Mouse (Mus musculus) mouse embryonic stem cell (cell line): ENCODE measurements around the gene Plekhg1.

Experiments used
- in situ Hi-C, 2 experiments: fragments of 300-500 bp; cut with MboI; formaldehyde crosslinking; loops; 1 replicate in 1 of 2; 3 replicates in 1 of 2; pipeline ENCODE4 v1.14.3; 2019 to 2020; ENCODE audit warnings: low sequenced_read_pairs in 2 of 2, low pct_unique_long_range_greater_than_20kb in 1 of 2, mixed read lengths in 1 of 2; ENCODE audit not compliant: unreplicated experiment in 1 of 2

The Plekhg1 gene

DNA sequence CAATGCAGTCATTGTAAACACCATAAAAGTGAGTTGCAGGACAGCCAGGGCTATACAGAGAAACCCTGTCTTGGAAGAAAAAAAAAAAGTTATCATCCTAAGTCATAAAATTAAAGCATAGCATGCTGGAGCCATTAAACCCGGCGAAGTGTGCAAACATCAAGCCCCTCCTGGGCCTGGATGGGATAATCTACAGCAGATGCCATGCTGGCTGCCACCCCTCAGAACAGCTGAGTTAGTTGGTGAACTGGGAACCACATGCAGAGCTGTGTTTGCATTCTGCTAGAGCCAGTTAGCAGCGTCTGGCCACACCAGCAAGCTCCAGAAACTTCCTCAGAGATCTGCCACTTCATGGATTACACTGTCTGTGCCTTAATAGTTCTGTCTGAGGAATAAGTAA is 3.1 kb upstream of the Plekhg1 start:
- in situ Hi-C loops = no loop called here

DNA sequence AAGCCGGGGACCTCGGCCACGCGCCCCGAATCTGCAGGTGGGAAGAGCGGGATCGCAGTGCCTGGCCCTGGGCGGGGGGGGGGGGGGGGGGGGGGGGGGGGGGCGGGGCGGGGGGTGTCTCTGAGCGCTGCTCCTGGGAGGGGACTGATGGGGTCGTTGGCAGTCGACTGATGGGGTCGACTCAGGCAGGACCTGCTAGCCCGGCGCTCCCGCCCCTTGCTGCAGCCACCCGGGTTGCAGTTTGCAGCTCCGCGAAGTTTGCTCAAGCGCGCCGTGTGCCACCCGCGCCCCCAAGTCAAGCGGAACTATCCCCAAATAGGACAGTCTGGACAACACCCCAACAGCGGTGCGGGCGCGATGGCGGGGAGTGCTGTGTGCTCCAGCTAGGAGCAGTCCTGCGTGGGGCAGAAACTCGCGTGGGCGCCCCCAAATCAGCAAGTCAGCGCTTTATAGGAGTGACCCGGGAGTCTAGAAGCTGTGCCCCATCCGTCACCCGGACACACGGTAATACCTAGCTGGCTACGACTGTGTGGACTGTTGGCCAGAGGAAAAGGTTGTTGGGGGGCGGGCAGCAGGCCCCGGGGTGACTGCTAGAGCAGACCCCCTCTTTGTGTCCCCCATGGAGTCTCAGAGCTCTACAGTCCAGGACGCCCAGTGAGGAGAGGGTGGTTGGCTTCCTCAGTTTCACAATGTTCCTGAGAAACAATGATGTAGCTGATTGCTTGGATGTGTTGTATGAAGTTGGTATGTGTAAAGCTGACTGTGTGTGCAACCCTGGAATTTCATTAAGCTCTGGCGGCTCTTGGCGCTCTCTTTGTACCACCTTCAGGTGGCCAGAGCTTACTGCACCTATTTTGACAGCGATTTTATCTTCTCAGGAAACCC is 582 bp downstream of the Plekhg1 start:
- in situ Hi-C loops = no loop called here

DNA sequence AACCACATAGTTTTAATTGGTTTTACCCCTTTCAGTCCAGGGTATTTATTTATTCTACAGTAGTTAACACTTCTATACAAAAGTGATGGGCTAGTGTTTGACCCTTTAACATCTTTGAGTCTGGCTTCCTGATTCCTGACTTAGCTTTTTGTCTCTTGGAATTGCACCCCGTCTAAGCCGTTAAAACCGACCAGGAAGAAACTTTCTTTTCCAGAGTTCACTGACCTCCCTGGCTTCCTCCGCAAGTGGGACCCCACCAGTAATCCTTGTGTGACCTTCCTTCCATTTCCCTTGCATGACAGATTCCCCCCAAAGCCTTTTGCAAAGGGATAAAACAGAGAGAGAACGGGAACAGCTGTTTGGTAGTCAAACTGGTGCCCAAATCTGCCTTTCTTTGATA is 1.6 kb downstream of the Plekhg1 start:
- in situ Hi-C loops = no loop called here

DNA sequence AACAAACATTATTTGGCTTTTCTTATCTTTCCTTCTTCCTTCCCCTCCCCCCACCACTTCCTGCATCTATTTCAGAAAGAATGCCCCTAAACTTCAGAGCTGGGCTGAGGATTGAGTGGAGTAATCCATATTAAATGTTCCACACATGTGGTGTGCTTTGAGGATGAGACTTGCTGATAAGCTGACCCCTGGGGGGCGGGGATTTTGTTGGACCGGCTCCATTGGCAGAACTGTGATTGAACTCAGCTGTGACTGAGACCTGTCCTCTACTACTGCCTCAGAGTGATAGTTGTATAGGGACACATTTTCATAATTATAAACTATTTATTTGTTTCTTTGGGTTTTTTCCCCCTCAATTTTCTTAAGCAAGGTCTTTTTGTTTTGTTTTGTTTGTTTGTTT is 2.9 kb downstream of the Plekhg1 start:
- in situ Hi-C loops = no loop called here

DNA sequence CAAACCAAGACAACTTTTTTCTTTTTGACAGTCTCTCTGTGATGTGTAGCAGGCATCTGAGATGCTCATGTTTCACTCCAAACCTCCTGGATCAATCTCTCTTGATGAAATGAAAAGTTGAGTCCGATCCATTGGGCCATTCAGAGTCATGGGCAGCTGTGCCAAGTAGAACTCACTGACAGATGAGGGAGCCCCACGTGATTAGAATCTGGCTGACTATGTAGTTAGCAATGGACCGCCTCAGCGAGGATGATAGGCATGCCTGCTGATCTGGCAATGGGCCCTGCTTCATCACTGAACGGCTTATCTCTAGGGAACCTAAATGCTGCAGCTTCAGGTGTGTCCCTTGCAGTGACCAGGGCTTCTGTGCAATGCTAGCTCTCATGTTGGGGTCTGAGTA is 3.7 kb downstream of the Plekhg1 start:
- in situ Hi-C loops = no loop called here

DNA sequence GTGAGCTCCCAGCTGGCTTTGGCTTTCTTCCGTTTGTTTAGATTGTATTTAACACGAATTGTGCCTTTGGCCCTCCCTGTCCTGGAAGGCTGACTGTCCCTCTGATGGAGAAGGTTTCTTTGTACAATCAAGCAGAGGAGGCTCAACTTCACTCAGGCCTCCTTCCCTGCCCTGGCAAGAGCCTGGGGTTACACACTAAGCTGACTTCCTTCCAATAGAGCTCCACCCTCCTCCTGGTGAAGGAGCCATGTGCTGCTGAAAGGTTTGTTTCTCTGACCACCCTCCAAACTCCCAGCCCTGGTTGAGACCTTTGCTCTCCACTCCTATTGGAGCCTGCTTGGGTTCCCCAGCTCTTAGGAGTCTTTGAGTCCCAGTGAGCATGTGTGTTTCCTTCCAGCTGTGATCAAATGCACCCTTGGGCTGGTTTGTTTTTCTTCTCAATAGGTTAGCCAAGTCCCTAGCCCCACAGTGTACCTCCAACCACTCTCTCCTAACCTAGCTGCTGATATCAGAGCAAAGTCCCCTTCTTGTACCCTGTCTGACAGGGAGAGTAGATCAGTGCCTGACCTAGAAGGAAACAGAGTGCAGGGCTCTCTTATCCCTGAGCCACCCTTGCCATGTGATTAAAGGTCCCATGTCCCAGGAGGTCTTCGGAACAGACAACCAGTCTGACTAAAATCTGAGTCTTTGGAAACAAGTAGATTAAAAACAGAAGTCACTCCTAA is 6.8 kb downstream of the Plekhg1 start:
- in situ Hi-C loops = no loop called here

DNA sequence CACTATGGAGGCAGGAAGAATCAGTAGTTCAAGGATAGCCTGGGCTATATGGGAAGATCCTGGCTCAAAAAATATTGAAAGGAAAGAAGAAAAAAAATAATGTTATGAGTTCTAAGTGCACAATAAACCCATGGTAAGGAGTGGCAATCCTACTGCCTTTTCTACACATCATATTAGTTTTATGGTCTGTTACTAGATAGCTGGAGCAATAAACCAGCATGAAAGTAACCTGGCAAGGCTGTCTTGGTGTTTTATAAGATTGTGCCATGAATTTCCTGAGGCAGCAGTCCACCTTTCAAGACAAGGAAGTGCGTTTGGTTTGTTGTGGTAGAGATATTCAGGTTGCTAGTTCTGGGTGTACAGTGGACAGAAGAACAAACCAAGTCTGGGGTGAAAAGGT is 9.4 kb downstream of the Plekhg1 start:
- in situ Hi-C loops = no loop called here

DNA sequence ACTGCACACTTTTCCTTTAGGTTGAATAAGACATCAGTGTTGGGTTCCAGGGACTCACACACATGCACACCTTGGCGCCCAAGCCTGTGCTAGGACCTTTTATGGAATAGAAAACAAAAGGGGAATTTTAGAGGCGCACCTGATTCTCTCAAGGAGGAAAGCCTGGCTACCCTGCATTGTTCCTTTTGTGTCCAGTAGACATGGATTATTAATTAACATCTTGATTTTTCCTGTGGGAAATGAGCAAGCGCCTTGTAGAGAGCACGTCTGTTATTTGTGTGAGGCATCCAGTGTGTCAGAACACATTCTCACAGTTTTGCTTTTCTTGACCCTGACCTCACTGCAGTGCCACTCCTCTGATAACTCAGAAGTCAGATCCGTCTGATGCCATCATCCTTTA is 21.8 kb downstream of the Plekhg1 start:
- in situ Hi-C loops = no loop called here

DNA sequence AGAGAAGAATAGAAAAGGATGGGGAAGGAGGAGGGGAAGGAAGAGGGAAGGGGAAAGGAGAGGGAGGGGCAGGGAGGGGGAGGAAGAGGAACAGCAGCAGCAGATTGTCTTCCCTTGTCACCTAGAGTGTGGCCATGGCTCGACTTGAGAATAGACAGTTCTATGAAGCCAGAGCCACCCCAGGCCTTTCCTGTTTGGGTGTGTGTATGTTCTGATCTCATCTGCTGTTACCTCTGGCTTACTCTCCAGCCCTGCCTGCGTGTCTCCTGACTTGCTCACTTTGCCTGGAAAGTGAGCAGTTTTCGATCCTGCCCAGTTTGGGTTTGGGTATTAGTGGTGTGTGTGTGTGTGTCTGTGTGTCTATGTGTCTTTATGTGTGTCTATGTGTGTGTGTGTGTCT is 23.0 kb downstream of the Plekhg1 start:
- in situ Hi-C loops = no loop called here

DNA sequence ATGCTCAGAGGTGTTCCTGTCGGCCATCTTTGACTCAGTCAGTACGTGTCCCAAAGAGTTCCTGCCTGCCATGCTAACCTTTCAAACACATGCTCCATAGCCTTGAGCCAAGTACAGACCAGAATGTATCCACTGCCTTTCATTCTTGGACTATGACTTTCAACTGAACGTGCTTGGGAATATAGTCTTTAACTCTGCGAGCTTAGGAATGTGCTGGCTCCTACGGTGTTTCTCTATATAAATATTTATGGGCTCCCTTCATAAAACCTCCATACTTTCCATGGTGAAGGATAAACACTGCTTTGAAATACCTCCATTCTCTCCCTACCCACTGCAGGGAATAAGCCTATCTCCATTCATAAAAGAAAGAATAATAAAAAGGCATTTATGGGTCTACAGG is 29.0 kb downstream of the Plekhg1 start:
- in situ Hi-C loops = no loop called here

DNA sequence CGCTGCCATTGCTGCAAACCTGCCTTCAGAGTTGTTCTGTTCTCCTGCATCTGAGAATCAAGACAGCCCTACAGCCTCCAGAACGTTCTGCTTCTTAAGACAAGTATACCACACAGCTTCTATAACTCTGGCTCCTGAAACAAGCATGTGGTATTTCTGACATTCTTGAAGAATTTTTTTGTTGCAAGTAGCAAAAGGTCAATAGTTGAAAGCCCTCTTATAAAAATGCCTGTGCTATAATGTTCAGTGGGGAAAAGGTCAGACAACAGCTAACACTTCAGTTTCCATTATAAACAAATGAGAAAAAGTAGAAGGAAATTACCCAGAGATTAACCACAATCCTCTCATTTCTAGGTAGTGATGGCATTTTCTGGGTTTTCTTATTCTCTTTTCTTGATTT is 34.2 kb downstream of the Plekhg1 start:
- in situ Hi-C loops = no loop called here

DNA sequence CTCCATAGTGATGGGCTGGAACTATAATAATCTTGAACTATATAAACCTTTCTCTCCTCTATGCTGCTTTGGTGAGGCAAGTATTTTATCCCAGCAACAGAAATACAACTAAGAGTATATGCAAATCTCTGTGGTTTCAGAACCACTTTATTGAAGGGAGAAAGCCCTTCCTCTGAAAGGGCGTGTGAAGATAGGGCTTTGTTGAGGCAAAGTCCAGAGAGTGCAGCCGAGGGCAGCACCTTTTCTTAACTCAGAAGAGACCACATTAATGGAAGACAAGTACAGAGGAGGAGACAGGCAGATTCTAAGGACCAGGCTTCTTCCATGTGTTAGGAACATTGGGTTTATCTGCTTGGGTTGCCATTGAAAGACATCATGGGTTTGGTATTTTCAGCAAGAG is 36.6 kb downstream of the Plekhg1 start:
- in situ Hi-C loops = no loop called here

DNA sequence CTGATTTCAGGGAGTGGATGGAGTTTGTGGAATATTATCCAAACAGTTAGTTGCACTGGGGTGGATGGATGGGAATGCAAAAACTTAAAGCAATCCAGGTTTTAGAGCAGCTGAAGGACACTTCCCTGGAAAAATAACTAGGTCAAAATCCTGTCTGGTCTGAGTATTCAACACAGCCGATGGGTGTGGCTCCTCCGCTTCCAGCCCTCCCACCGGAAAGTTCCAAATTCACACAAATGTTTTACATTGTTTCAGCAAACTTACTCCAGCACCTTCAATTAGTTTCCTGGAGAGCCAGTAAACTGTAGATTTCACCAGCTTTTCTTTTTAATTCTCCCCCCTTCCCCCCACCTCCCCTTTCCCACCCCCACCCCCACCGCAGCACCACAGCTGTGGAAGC is 45.2 kb downstream of the Plekhg1 start:
- in situ Hi-C loops = no loop called here

DNA sequence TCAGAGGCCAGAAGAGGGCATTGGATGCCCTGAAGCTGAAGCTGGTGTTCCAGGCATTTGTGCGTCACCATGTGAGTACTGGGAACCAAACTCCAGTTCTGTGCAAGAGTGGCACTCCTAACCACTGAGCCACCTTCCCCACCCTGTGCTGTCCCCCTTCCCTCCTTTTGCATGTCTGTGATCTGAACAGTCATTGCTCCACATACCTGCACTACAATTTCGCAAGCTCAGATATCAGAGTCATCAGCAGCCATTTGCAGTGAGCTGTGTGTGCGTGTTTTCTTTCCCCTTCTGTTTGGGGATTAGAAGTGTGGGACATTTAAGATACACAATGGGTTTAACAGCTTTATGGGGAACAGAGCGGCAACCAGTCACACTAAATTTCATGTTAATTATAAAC is 46.4 kb downstream of the Plekhg1 start:
- in situ Hi-C loops = no loop called here

DNA sequence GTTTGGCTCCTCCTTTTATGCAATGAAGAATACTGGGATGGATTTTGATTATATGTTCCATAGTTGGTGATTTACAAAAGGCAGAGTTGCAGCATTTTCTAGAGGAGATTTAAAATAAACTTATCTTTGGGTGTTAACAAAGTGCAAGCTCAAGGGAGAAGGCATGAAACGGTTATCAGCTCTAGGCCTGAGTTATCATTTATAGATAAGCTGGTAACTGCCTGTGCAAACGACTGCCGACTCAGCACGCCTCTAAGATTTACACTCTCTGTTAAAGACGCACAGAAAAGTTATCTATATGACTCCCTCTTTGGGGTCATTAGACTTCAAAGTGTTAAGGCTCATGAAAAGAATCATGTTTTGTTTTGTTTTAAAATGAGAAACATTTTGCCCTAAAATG is 46.8 kb downstream of the Plekhg1 start:
- in situ Hi-C loops = no loop called here

DNA sequence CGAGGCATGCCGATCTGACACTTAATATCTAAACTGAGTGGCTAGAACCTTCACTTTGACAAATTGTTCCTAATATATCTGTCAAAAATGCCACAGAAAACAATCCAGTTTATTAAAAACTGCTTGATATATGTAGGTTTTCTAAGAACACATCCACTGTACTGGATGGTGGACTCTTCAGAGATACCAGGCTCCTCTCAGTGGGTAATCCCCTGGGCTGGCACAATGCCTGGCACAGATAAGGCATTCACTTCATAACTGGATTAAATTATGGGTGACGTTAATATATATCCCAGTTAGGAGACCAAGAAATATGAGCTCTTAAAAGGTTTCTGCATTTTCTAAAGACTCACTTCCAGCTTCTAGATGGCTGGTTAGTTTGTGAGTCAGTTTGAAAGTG is 53.7 kb downstream of the Plekhg1 start:
- in situ Hi-C loops = loop anchor here in 1 of 2 experiments (10.0 kb wide), 1 partner anchor 229 kb away; no protein-coding TSS in a partner anchor

DNA sequence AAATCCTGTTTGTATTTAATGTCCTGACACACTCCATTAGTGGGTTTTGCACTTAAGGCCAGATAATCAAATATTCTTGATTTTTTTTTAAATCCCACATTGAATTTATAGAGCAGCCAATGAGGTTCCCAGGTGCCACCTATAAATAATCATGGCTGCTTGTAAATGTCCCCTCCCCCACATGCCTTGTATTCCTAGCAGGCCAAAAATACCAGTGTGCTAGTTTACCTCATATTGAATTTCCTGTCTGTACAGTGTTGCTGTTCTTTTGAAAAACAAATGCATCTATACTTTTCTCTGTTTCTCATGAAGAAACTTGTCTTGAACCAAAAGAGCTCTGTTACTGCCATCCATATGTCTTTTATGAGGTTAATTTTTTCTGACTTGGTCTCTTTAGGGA is 59.3 kb downstream of the Plekhg1 start:
- in situ Hi-C loops = loop anchor here in 1 of 2 experiments (10.0 kb wide), 1 partner anchor 235 kb away; no protein-coding TSS in a partner anchor

DNA sequence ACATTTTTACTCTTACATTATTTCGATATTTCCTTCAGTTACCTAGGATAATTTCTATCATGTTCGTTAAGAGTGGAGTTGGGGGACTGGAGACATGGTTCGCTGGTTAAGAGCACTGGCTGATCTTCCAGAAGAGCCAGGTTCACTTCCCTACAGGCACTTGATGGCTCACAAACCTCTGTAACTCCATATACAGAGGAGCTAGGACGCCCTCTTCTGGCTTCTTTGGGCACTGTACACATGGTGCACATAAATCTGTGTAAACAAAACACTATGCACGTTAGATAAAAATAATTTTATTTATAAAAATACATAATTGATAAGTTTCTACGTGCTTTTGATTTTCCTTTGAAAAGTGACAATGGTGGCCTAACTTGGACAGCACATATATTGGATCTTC is 61.1 kb downstream of the Plekhg1 start:
- in situ Hi-C loops = loop anchor here in 1 of 2 experiments (10.0 kb wide), 1 partner anchor 236 kb away; no protein-coding TSS in a partner anchor

DNA sequence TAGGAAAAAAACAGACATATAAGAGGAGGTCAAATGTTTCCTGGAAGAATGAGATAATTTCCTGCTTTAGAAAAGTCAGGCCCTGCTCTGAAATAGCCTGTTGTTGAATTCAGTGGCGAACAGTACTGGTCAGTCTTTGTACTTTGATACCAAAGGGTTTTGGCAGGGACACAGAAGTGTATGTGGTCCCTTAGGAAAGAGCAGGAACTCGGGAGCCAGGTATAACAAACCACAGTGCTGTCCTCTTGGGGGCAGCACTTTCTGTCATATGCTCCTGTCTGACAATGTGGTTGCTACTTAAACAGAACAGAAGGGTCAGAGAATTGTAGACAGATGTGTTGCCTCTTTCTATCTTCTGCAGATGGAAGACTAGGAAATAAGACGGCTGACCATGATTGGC is 65.2 kb downstream of the Plekhg1 start:
- in situ Hi-C loops = loop anchor here in 1 of 2 experiments (10.0 kb wide), 1 partner anchor 241 kb away; no protein-coding TSS in a partner anchor

DNA sequence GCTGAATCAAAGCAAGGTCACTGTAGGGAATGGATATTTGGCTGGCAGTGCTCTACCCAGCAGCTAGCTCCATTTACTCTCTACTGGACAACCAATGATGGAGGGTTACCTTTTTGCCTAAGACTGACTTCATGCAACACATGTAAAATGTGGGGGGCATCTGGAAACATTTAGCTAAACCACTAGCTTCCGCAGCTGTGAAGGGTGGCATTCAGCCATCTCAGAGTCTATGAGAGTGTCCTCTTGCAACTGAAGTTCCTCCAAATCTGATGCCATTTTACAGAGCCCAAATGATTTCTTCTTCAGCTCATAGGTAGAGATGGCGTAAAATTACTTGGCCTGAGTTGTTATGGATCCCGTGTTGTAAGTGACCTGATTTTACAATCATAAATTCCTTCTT is 67.8 kb downstream of the Plekhg1 start:
- in situ Hi-C loops = loop anchor here in 1 of 2 experiments (10.0 kb wide), 1 partner anchor 243 kb away; no protein-coding TSS in a partner anchor
